Mouse (Mus musculus): ENCODE results near the gene Cfap299. TPM values are rescaled to one million over a fixed set of nuclear protein-coding genes. Genes with fewer than 3 reads are reported as not detected.

The Cfap299 gene
- polyA plus RNA-seq, 1 experiment from 2014 or later = 0.41 TPM

DNA sequence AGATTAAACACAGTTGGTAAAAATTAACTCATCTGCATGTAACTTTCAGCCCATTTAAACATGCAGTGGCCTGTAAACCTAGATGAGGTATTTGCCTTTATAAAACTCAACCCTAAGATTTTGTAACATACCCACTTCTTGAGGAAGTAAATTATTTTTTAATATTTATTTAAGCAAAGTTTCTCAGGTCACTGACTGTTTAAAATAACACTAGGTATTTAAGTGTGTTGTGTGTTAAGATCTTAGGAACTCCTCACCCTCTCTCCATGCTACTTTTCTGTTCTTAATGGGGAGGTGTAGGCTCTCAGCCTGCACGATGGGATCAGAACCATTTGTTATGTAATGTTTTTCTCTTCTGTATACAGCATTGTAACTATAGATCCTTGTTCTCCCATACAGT lies 156.1 kb downstream of the Cfap299 start:
- Histone ChIP-seq H3K27me3 (ENCODE audit: control insufficient read depth, insufficient read depth, low read length) (no peaks in the 10 kb centered on the region), H3K4me2 (ENCODE audit: low read length) (no peak overlapping the region), H3K4me1 (ENCODE audit: control insufficient read depth in 2 of 2, insufficient read depth in 2 of 2, low read length in 2 of 2) (no peaks in the 10 kb centered on the region; a peak in 1 of 4 replicates), H3K9ac (ENCODE audit: low read length) (no peak overlapping the region), H3K4me3 (ENCODE audit: control insufficient read depth in 1 of 2, insufficient read depth in 1 of 2, low read depth in 1 of 2, low read length in 2 of 2) (no peak overlapping the region), H3K9me3 (ENCODE audit: control insufficient read depth, low read length) (no peaks in the 10 kb centered on the region), H3K36me3 (ENCODE audit: control insufficient read depth, insufficient read depth, low read length) (no peaks in the 10 kb centered on the region), H3K27ac (replicated peaks in 1 of 2; ENCODE audit: control insufficient read depth in 1 of 2, insufficient read depth in 1 of 2, low read depth in 2 of 2, low read length in 2 of 2) (no peak overlapping the region)
- no peak for ATAC-seq (ENCODE audit: insufficient number of reproducible peaks, insufficient read depth, low FRiP score, low read depth)
- WGBS = 79% methylated on average over 1 of the region's 1 CpGs

DNA sequence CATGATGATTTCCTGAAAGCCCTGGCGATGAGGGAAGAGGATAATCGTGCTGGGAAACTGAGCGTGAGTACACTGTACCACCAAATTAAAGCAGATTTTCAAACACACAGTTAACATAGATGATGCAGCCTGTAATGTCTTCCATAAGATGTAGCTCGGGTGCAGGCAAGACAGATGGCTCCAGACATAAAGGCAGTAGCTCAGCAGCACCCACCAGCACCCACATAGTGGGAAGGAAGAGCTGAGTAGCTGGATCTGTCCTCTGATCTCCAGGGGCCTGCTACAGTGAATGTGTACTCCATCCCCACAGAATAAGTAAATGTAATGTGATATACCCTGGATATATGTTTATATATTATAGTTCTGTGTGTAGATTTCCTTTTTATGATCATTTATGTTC lies 169.2 kb downstream of the Cfap299 start:
- no peaks in the 10 kb centered on the region for H3K27me3 ChIP-seq (ENCODE audit: control insufficient read depth, insufficient read depth, low read length)
- no peaks in the 10 kb centered on the region for H3K4me1 ChIP-seq (ENCODE audit: control insufficient read depth in 2 of 2, insufficient read depth in 2 of 2, low read length in 2 of 2)
- no peak overlapping the region for H3K9ac ChIP-seq (ENCODE audit: low read length)
- H3K4me3 ChIP-seq (ENCODE audit: control insufficient read depth in 1 of 2, insufficient read depth in 1 of 2, low read depth in 1 of 2, low read length in 2 of 2) = no peak overlapping the region
- 71% methylated on average over 4 of the region's 4 CpGs for WGBS
- ATAC-seq (ENCODE audit: insufficient number of reproducible peaks, insufficient read depth, low FRiP score, low read depth) = no peak
- H3K27ac ChIP-seq (replicated peaks in 1 of 2; ENCODE audit: control insufficient read depth in 1 of 2, insufficient read depth in 1 of 2, low read depth in 2 of 2, low read length in 2 of 2) = no peak overlapping the region
- H3K4me2 ChIP-seq (ENCODE audit: low read length) = no peak overlapping the region
- H3K9me3 ChIP-seq (ENCODE audit: control insufficient read depth, low read length) = no peaks in the 10 kb centered on the region
- H3K36me3 ChIP-seq (ENCODE audit: control insufficient read depth, insufficient read depth, low read length) = no peaks in the 10 kb centered on the region

DNA sequence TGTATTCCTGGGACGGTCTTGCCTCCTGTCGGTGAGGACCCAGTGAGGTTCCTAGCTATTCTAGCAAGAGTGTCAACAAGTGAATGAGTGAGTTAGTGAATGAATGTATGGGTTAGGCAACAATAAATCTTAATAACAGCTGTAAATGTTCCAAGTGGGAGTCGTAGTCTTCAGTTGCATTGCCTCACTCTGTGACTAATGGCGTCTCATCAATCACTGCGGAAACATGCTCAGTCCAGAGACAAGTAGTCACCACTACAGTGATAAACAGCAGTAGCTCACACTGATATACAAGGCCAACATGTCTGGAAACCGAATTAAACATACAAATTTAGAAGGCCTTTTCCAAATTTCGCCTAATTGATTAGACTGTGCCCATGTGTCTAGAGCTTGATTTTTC lies 187.1 kb downstream of the Cfap299 start:
- Histone ChIP-seq H3K9me3 (ENCODE audit: control insufficient read depth, low read length) (no peaks in the 10 kb centered on the region), H3K4me3 (ENCODE audit: control insufficient read depth in 1 of 2, insufficient read depth in 1 of 2, low read depth in 1 of 2, low read length in 2 of 2) (no peak overlapping the region), H3K36me3 (ENCODE audit: control insufficient read depth, insufficient read depth, low read length) (no peaks in the 10 kb centered on the region), H3K4me1 (ENCODE audit: control insufficient read depth in 2 of 2, insufficient read depth in 2 of 2, low read length in 2 of 2) (no peaks in the 10 kb centered on the region), H3K27me3 (ENCODE audit: control insufficient read depth, insufficient read depth, low read length) (no peaks in the 10 kb centered on the region), H3K9ac (ENCODE audit: low read length) (no peak overlapping the region), H3K4me2 (ENCODE audit: low read length) (no peak overlapping the region), H3K27ac (replicated peaks in 1 of 2; ENCODE audit: control insufficient read depth in 1 of 2, insufficient read depth in 1 of 2, low read depth in 2 of 2, low read length in 2 of 2) (no peak overlapping the region)
- ATAC-seq (ENCODE audit: insufficient number of reproducible peaks, insufficient read depth, low FRiP score, low read depth) = no peak
- 75% methylated on average over 7 of the region's 7 CpGs for WGBS

DNA sequence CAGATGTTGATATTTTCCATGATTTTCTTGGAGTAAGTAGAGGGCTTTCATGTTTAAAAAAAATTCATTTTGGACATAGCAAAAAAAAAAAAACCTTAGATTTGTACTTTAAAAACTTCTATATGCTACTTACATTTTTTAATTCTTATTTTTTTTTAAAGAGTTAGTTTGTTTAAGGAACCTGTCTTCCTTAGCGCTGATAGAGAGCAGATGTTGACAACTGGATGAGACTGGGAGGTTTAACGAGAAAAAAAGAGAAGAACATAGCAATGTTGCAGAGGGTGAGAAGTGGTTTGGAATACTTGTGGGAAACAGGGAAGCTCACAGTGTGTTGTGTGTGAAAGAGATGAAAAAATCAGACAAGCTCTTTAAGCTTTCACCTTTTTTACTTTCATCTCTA lies 191.0 kb downstream of the Cfap299 start:
- H3K36me3 ChIP-seq (ENCODE audit: control insufficient read depth, insufficient read depth, low read length) = no peaks in the 10 kb centered on the region
- H3K27me3 ChIP-seq (ENCODE audit: control insufficient read depth, insufficient read depth, low read length) = no peaks in the 10 kb centered on the region
- H3K4me1 ChIP-seq (ENCODE audit: control insufficient read depth in 2 of 2, insufficient read depth in 2 of 2, low read length in 2 of 2) = peaks cover 4 to 6% of the 10 kb centered on the region in 2 experiments
- H3K9ac ChIP-seq (ENCODE audit: low read length) = no peak overlapping the region
- no peak overlapping the region for H3K4me2 ChIP-seq (ENCODE audit: low read length)
- H3K9me3 ChIP-seq (ENCODE audit: control insufficient read depth, low read length) = no peaks in the 10 kb centered on the region
- no peak for ATAC-seq (ENCODE audit: insufficient number of reproducible peaks, insufficient read depth, low FRiP score, low read depth)
- H3K27ac ChIP-seq (replicated peaks in 1 of 2; ENCODE audit: control insufficient read depth in 1 of 2, insufficient read depth in 1 of 2, low read depth in 2 of 2, low read length in 2 of 2) = no peak overlapping the region
- no peak overlapping the region for H3K4me3 ChIP-seq (ENCODE audit: control insufficient read depth in 1 of 2, insufficient read depth in 1 of 2, low read depth in 1 of 2, low read length in 2 of 2)
- WGBS = 53% methylated on average over 2 of the region's 2 CpGs

DNA sequence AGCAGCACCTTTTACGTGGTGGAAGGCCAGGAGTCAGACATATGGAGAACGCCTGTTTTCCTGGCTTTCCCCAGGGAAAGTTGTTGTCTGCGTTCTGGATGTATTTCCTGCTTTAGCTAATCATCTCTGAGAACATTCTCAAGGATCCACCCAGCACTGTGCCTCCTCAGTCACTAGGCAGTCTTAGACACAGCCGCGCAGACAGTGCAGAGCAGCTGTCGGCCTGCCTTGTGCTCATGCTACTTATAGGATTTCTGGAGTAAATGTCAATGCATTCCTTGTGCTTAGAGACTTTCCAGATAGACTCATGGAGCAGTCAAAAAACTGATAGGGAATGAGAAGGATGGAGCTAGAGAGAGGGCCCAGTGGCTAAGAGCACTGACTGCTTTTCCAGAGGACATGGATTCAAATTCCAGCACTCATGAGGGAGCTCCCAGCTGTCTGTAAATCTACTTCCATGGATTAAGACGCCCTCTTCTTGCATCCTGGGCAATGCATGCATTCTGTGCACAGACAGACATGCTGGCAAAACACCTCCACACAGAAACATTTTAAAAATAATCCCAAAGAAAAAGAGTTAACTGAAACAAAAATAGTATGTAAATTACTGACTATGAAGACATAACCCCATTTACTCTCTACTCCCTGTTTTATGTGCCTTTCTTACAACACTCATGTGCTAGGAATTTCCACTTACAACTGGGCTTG lies 193.3 kb downstream of the Cfap299 start:
- WGBS = 78% methylated on average over 7 of the region's 7 CpGs
- no peak for ATAC-seq (ENCODE audit: insufficient number of reproducible peaks, insufficient read depth, low FRiP score, low read depth)
- Histone ChIP-seq H3K36me3 (ENCODE audit: control insufficient read depth, insufficient read depth, low read length) (no peaks in the 10 kb centered on the region), H3K27ac (replicated peaks in 1 of 2; ENCODE audit: control insufficient read depth in 1 of 2, insufficient read depth in 1 of 2, low read depth in 2 of 2, low read length in 2 of 2) (no peak overlapping the region), H3K9me3 (ENCODE audit: control insufficient read depth, low read length) (no peaks in the 10 kb centered on the region), H3K27me3 (ENCODE audit: control insufficient read depth, insufficient read depth, low read length) (no peaks in the 10 kb centered on the region), H3K4me3 (ENCODE audit: control insufficient read depth in 1 of 2, insufficient read depth in 1 of 2, low read depth in 1 of 2, low read length in 2 of 2) (no peak overlapping the region), H3K9ac (ENCODE audit: low read length) (no peak overlapping the region), H3K4me2 (ENCODE audit: low read length) (no peak overlapping the region), H3K4me1 (ENCODE audit: control insufficient read depth in 2 of 2, insufficient read depth in 2 of 2, low read length in 2 of 2) (peaks cover 4 to 6% of the 10 kb centered on the region in 2 experiments)

DNA sequence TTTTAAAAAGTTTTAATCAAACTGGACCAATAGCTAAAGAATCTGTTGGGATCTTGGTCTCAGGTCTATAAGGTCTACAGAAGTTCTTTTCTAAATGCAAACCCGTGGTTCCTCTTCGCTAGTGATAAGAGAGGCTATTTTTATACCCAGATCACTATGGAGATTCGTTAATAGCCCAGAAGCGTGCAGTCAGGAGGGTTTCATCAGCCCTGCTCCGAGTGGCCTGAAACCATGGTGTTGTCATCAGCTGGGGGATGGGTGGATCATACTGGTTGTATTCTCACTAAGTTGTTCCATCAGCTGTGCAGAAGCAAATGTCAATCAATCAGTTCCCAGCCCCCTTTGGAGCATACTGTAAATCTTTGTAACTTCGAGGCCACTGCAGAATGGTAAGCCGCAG lies 193.9 kb downstream of the Cfap299 start:
- Histone ChIP-seq H3K4me1 (ENCODE audit: control insufficient read depth in 2 of 2, insufficient read depth in 2 of 2, low read length in 2 of 2) (peaks cover 4 to 6% of the 10 kb centered on the region in 2 experiments), H3K36me3 (ENCODE audit: control insufficient read depth, insufficient read depth, low read length) (no peaks in the 10 kb centered on the region), H3K27me3 (ENCODE audit: control insufficient read depth, insufficient read depth, low read length) (no peaks in the 10 kb centered on the region), H3K4me3 (ENCODE audit: control insufficient read depth in 1 of 2, insufficient read depth in 1 of 2, low read depth in 1 of 2, low read length in 2 of 2) (no peak overlapping the region), H3K9me3 (ENCODE audit: control insufficient read depth, low read length) (no peaks in the 10 kb centered on the region), H3K27ac (replicated peaks in 1 of 2; ENCODE audit: control insufficient read depth in 1 of 2, insufficient read depth in 1 of 2, low read depth in 2 of 2, low read length in 2 of 2) (no peak overlapping the region), H3K9ac (ENCODE audit: low read length) (no peak overlapping the region), H3K4me2 (ENCODE audit: low read length) (no peak overlapping the region)
- ATAC-seq (ENCODE audit: insufficient number of reproducible peaks, insufficient read depth, low FRiP score, low read depth) = no peak
- 26% methylated on average over 7 of the region's 7 CpGs for WGBS

DNA sequence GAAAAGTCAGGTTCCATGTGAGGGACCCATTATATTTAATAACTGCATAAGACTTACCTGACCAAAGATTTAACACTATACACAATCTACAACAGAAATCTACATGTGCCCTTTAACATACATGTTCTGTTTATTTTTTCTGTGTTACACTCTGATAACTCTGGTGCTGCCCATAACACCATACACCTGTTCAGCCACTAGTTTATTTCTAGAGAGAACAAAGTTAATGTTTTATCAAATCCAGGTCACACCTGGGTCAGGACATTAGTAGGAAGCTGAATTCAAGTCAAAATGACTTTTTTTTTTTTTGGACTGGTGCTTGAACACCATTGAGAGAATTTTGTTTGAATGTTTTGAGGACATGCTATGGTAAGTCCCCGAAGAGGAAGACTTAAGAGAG lies 194.7 kb downstream of the Cfap299 start:
- no peak overlapping the region for H3K27ac ChIP-seq (replicated peaks in 1 of 2; ENCODE audit: control insufficient read depth in 1 of 2, insufficient read depth in 1 of 2, low read depth in 2 of 2, low read length in 2 of 2)
- no peaks in the 10 kb centered on the region for H3K27me3 ChIP-seq (ENCODE audit: control insufficient read depth, insufficient read depth, low read length)
- H3K9ac ChIP-seq (ENCODE audit: low read length) = no peak overlapping the region
- peaks cover 4 to 6% of the 10 kb centered on the region in 2 experiments for H3K4me1 ChIP-seq (ENCODE audit: control insufficient read depth in 2 of 2, insufficient read depth in 2 of 2, low read length in 2 of 2)
- H3K4me3 ChIP-seq (ENCODE audit: control insufficient read depth in 1 of 2, insufficient read depth in 1 of 2, low read depth in 1 of 2, low read length in 2 of 2) = no peak overlapping the region
- WGBS = 86% methylated on average over 1 of the region's 1 CpGs
- H3K36me3 ChIP-seq (ENCODE audit: control insufficient read depth, insufficient read depth, low read length) = no peaks in the 10 kb centered on the region
- H3K4me2 ChIP-seq (ENCODE audit: low read length) = no peak overlapping the region
- no peak for ATAC-seq (ENCODE audit: insufficient number of reproducible peaks, insufficient read depth, low FRiP score, low read depth)
- H3K9me3 ChIP-seq (ENCODE audit: control insufficient read depth, low read length) = no peaks in the 10 kb centered on the region

DNA sequence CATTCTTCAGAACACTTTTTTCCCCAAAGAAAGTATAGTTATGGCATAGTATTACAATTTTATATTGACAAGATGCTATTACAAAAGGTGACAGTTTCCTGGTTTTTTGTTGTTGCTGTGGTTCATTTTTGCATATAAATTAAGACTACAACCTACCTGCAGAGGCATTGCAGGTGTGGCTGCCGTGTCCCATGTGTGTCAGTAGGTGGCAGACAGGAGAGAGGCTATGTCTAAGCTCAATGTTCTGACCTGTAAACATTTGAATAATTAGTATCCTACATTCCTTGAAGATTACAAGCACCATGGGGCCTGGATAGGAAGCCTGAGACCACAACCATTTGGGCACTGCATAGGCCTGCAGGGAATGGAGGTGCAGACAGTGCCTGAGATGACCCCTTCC lies 212.2 kb downstream of the Cfap299 start:
- no peak for ATAC-seq (ENCODE audit: insufficient number of reproducible peaks, insufficient read depth, low FRiP score, low read depth)
- no peaks in the 10 kb centered on the region for H3K9me3 ChIP-seq (ENCODE audit: control insufficient read depth, low read length)
- no peaks in the 10 kb centered on the region for H3K4me1 ChIP-seq (ENCODE audit: control insufficient read depth in 2 of 2, insufficient read depth in 2 of 2, low read length in 2 of 2)
- no peak overlapping the region for H3K4me2 ChIP-seq (ENCODE audit: low read length)
- H3K36me3 ChIP-seq (ENCODE audit: control insufficient read depth, insufficient read depth, low read length) = no peaks in the 10 kb centered on the region
- 70% methylated on average over 1 of the region's 1 CpGs for WGBS
- H3K4me3 ChIP-seq (ENCODE audit: control insufficient read depth in 1 of 2, insufficient read depth in 1 of 2, low read depth in 1 of 2, low read length in 2 of 2) = no peak overlapping the region
- no peaks in the 10 kb centered on the region for H3K27me3 ChIP-seq (ENCODE audit: control insufficient read depth, insufficient read depth, low read length)
- no peak overlapping the region for H3K9ac ChIP-seq (ENCODE audit: low read length)
- no peak overlapping the region for H3K27ac ChIP-seq (replicated peaks in 1 of 2; ENCODE audit: control insufficient read depth in 1 of 2, insufficient read depth in 1 of 2, low read depth in 2 of 2, low read length in 2 of 2)

Measured in heart, embryonic 14.5 days (tissue).